Mouse (Mus musculus) bone marrow, adult 2 months (tissue): ENCODE data around the gene Aspm.

Source experiments
- CTCF ChIP-seq: fragments of 200-500 bp; IDR thresholded peaks from 2 replicates; pipeline ENCODE4 v1.5.1; 2011; ENCODE audit warnings: low read length, control low read depth; ENCODE audit not compliant: control insufficient read depth, insufficient read depth
- POLR2A ChIP-seq: fragments of 200-500 bp; IDR thresholded peaks from 2 replicates; pipeline ENCODE4 v1.6.1; 2011; ENCODE audit warnings: low read depth, mild to moderate bottlenecking, control low read depth, low read length, borderline replicate concordance; ENCODE audit not compliant: control insufficient read depth

DNA sequence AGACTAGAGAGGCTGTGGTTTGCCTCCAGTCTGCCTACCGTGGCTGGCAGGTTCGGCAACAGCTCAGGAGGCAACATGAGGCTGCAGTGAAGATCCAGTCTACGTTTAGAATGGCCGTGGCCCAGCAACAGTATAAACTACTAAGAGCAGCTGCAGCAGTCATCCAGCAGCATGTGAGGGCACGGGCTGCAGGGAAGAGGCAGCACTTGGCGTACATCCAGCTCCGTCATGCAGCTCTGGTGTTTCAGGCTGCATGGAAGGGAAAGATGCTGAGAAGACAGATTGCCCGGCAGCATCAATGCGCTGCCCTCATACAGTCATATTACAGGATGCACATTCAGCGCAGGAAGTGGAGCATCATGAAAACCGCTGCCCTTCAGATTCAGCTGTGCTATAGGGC is 24.3 kb downstream of the Aspm start:
- no peak for TF ChIP-seq CTCF
- TF ChIP-seq POLR2A: no peak
